8 mouse cellular contexts compared by ENCODE assay signal in the genomic region with DNA sequence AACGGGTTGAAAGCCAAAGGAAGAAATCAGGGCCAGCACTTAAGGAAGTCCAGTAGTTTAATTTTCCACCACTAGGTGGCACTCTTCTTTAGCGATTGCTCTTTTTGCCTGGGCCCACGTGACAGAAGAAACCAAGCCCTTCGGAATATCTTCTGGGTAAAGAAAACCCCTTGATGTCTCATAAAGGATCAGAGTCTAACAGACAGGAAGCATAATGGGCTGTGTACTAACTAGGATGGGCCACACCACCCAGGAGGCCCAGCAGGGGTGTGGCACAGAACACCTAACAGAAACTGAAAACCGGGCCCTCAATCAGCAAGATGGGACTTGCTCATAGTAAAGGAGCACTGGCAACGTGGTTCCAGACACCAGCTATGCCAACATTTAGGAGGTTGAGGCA. TPM values are rescaled to one million over a fixed set of nuclear protein-coding genes. Genes with fewer than 3 reads are reported as not detected.
DNase-seq lines count a peak whose midpoint lies in the region; ATAC-seq and TF ChIP-seq lines count a peak whose summit lies in the region.

No protein-coding gene starts in this region.

- WGBS in kidney, adult 2 months, result 22% methylated on average over 6 of the region's 6 CpGs
- WGBS in limb, embryonic 11.5 days, result 40% methylated on average over 6 of the region's 6 CpGs
- 31% methylated on average over 6 of the region's 6 CpGs for WGBS in midbrain, postnatal 0 days

- H3K9ac ChIP-seq in limb, embryonic 11.5 days (ENCODE audit: low read length), result no peak overlapping the region
- no peak overlapping the region for H3K9ac ChIP-seq in midbrain, postnatal 0 days (replicated peaks; ENCODE audit: low read length, poor library complexity, severe bottlenecking)

- DNase-seq in urinary bladder, adult 2 months (ENCODE audit: low spot score), result peak; percentile 34
- no peak for DNase-seq in urinary bladder, postnatal 4 days (ENCODE audit: low spot score in 2 of 2)
- DNase-seq in cerebellum, postnatal 10 days, result peak; percentile 83 to 95
- peak; percentile 47 for DNase-seq in gastrocnemius, postnatal 10 days
- peak; percentile 68 for DNase-seq in kidney, adult 2 months
- peak; percentile 50 for DNase-seq in limb, embryonic 11.5 days (ENCODE audit: low spot score)
- DNase-seq in midbrain, postnatal 0 days (ENCODE audit: low spot score), result peak; percentile 92
- DNase-seq in testis, postnatal 14 days (ENCODE audit: low spot score), result peak; percentile 52

- H3K27me3 ChIP-seq in kidney, adult 2 months (replicated peaks; ENCODE audit: control insufficient read depth, insufficient read depth, low read length), result no peaks in the 10 kb centered on the region
- H3K27me3 ChIP-seq in limb, embryonic 11.5 days (ENCODE audit: control insufficient read depth, insufficient read depth, low read length), result no peaks in the 10 kb centered on the region
- no peaks in the 10 kb centered on the region for H3K27me3 ChIP-seq in midbrain, postnatal 0 days (ENCODE audit: insufficient read depth, low read length)

- no peaks in the 10 kb centered on the region for H3K4me1 ChIP-seq in kidney, adult 2 months (ENCODE audit: control insufficient read depth, insufficient read depth, low read length)
- H3K4me1 ChIP-seq in limb, embryonic 11.5 days (ENCODE audit: control insufficient read depth, insufficient read depth, low read length), result no peaks in the 10 kb centered on the region
- no peaks in the 10 kb centered on the region for H3K4me1 ChIP-seq in midbrain, postnatal 0 days (ENCODE audit: insufficient read depth, low read length)

- H3K4me2 ChIP-seq in limb, embryonic 11.5 days (ENCODE audit: low read depth, severe bottlenecking), result no peak overlapping the region
- no peak overlapping the region for H3K4me2 ChIP-seq in midbrain, postnatal 0 days (ENCODE audit: low read depth, low read length, poor library complexity, severe bottlenecking)

- no peaks in the 10 kb centered on the region for H3K36me3 ChIP-seq in kidney, adult 2 months (ENCODE audit: control insufficient read depth, insufficient read depth, low read length)
- peaks cover 7% of the 10 kb centered on the region; the same call in 1 of the 2 replicates for H3K36me3 ChIP-seq in limb, embryonic 11.5 days (ENCODE audit: control insufficient read depth, insufficient read depth, low read length)
- H3K36me3 ChIP-seq in midbrain, postnatal 0 days (ENCODE audit: insufficient read depth, low read length), result no peaks in the 10 kb centered on the region

- no peaks in the 10 kb centered on the region for H3K9me3 ChIP-seq in limb, embryonic 11.5 days (ENCODE audit: control insufficient read depth, low read length)
- no peaks in the 10 kb centered on the region for H3K9me3 ChIP-seq in midbrain, postnatal 0 days (ENCODE audit: low read length)

- no peak overlapping the region for H3K4me3 ChIP-seq in kidney, adult 2 months (ENCODE audit: insufficient read depth, low read depth, low read length)
- H3K4me3 ChIP-seq in limb, embryonic 11.5 days (ENCODE audit: low read depth, low read length), result no peak overlapping the region
- H3K4me3 ChIP-seq in midbrain, postnatal 0 days (ENCODE audit: low read depth, low read length), result no peak overlapping the region

- no peak overlapping the region for H3K27ac ChIP-seq in kidney, adult 2 months (ENCODE audit: insufficient read depth, low read depth, low read length)
- H3K27ac ChIP-seq in limb, embryonic 11.5 days (replicated peaks; ENCODE audit: low read depth, low read length), result no peak overlapping the region
- H3K27ac ChIP-seq in midbrain, postnatal 0 days (ENCODE audit: low read depth, low read length), result no peak overlapping the region

- peak; percentile 72; the same call in 1 of the 2 replicates for ATAC-seq in limb, embryonic 11.5 days (ENCODE audit: insufficient number of reproducible peaks, low FRiP score, low TSS enrichment, low read depth)
- peak; percentile 31; the same call in 1 of the 2 replicates for ATAC-seq in midbrain, postnatal 0 days (ENCODE audit: low FRiP score)

- TF ChIP-seq CTCF in kidney, adult 2 months (conservative IDR thresholded peaks at IDR 0.05; ENCODE audit: insufficient read depth, insufficient read length, low read depth, low read length), result peak; percentile 58
- TF ChIP-seq CTCF in midbrain, postnatal 0 days (IDR thresholded peaks at IDR 0.05), result peak; percentile 85

- TF ChIP-seq POLR2A in kidney, adult 2 months (IDR thresholded peaks at IDR 0.05; ENCODE audit: low read depth, low read length), result no peak

RNA-seq across cellular contexts. Expression of gene Hk2, which starts 34.0 kb away (rescaled TPM):
- polyA plus RNA-seq in urinary bladder, adult 2 months (2012; rRNA removed), result 7.1 and 7.5 TPM in 2 replicates
- 10 to 100 TPM; 50.0 to 61.7 TPM for total RNA-seq in gastrocnemius, postnatal 10 days (2021)
- 2.6 and 6.1 TPM in 2 replicates for polyA plus RNA-seq in kidney, adult 2 months (2012; rRNA removed)
- polyA plus RNA-seq in limb, embryonic 11.5 days (2014; fragmentation: Nextera tagmentation; extraction: Ambion mirVana), result 19.5 and 20.1 TPM in 2 replicates
- total RNA-seq in midbrain, postnatal 0 days (2014; rRNA removed), result 1.6 and 3.9 TPM in 2 replicates
- 2.0 and 2.2 TPM in 2 replicates for polyA plus RNA-seq in midbrain, postnatal 0 days (2015; fragmentation: Nextera tagmentation; extraction: Ambion mirVana)

RNA-seq across cellular contexts. Expression of gene Pole4, which starts 35.1 kb away (rescaled TPM):
- polyA plus RNA-seq in urinary bladder, adult 2 months (2012; rRNA removed), result 28.1 and 33.5 TPM in 2 replicates
- total RNA-seq in gastrocnemius, postnatal 10 days (2021), result 10 to 100 TPM; 26.1 to 28.9 TPM
- polyA plus RNA-seq in kidney, adult 2 months (2012; rRNA removed), result 14.0 and 14.6 TPM in 2 replicates
- 99.5 and 105 TPM in 2 replicates for polyA plus RNA-seq in limb, embryonic 11.5 days (2014; fragmentation: Nextera tagmentation; extraction: Ambion mirVana)
- total RNA-seq in midbrain, postnatal 0 days (2014; rRNA removed), result 68.2 and 90.0 TPM in 2 replicates
- polyA plus RNA-seq in midbrain, postnatal 0 days (2015; fragmentation: Nextera tagmentation; extraction: Ambion mirVana), result 134 and 145 TPM in 2 replicates

Comparison
In these comparisons a context has a peak if more than half of its experiments do, and no peak if none do; other contexts are left out.
1. DNase-seq: peak in urinary bladder, adult 2 months (single experiment), cerebellum, postnatal 10 days (2 of 2), gastrocnemius, postnatal 10 days (single experiment), kidney, adult 2 months (single experiment), limb, embryonic 11.5 days (single experiment), midbrain, postnatal 0 days (single experiment) and testis, postnatal 14 days (single experiment); none in urinary bladder, postnatal 4 days (0 of 2).